Mouse (Mus musculus): ENCODE data around the gene Grm7.

The Grm7 gene

GRCm38 (mm10) chr6:111361681-111362080 is 716.3 kb downstream of the Grm7 start:
- in situ Hi-C loops (cut with MboI, MseI): no loop called here

- in situ Hi-C loops (cut with MboI, MseI): no loop called here
These were observed 722.7 kb downstream of the Grm7 start for GRCm38 (mm10) chr6:111368111-111368510.

GRCm38 (mm10) chr6:111368551-111368950 is 723.2 kb downstream of the Grm7 start:
- in situ Hi-C loops (cut with MboI, MseI): no loop called here

GRCm38 (mm10) chr6:111369013-111369412 is 723.6 kb downstream of the Grm7 start:
- in situ Hi-C loops (cut with MboI, MseI): no loop called here

- in situ Hi-C loops (cut with MboI, MseI): no loop called here
These were observed 726.4 kb downstream of the Grm7 start for GRCm38 (mm10) chr6:111371581-111372349.

GRCm38 (mm10) chr6:111372626-111373380 is 727.4 kb downstream of the Grm7 start:
- in situ Hi-C loops (cut with MboI, MseI): no loop called here

- in situ Hi-C loops (cut with MboI, MseI): no loop called here
These were observed 735.3 kb downstream of the Grm7 start for GRCm38 (mm10) chr6:111380710-111381109.

- in situ Hi-C loops (cut with MboI, MseI): no loop called here
These were observed 763.4 kb downstream of the Grm7 start for GRCm38 (mm10) chr6:111408750-111409149.

- in situ Hi-C loops (cut with MboI, MseI): no loop called here
These were observed 779.4 kb downstream of the Grm7 start for GRCm38 (mm10) chr6:111424737-111425136.

- in situ Hi-C loops (cut with MboI, MseI): no loop called here
These were observed 800.8 kb downstream of the Grm7 start for GRCm38 (mm10) chr6:111446228-111446627.

- in situ Hi-C loops (cut with MboI, MseI): no loop called here
These were observed 802.5 kb downstream of the Grm7 start for GRCm38 (mm10) chr6:111447851-111448250.

- in situ Hi-C loops (cut with MboI, MseI): no loop called here
These were observed 803.8 kb downstream of the Grm7 start for GRCm38 (mm10) chr6:111449054-111449783.

GRCm38 (mm10) chr6:111481866-111482265 is 836.5 kb downstream of the Grm7 start:
- in situ Hi-C loops (cut with MboI, MseI): no loop called here

GRCm38 (mm10) chr6:111486081-111486480 is 840.7 kb downstream of the Grm7 start:
- in situ Hi-C loops (cut with MboI, MseI): no loop called here

GRCm38 (mm10) chr6:111487556-111487955 is 842.2 kb downstream of the Grm7 start:
- in situ Hi-C loops (cut with MboI, MseI): no loop called here

GRCm38 (mm10) chr6:111492166-111492565 is 846.8 kb downstream of the Grm7 start:
- in situ Hi-C loops (cut with MboI, MseI): no loop called here

GRCm38 (mm10) chr6:111499542-111499941 is 854.2 kb downstream of the Grm7 start:
- in situ Hi-C loops (cut with MboI, MseI): no loop called here

- in situ Hi-C loops (cut with MboI, MseI): no loop called here
These were observed 865.5 kb downstream of the Grm7 start for GRCm38 (mm10) chr6:111510768-111511459.

GRCm38 (mm10) chr6:111512359-111512758 is 867.0 kb downstream of the Grm7 start:
- in situ Hi-C loops (cut with MboI, MseI): no loop called here

GRCm38 (mm10) chr6:111521229-111521628 is 875.8 kb downstream of the Grm7 start:
- in situ Hi-C loops (cut with MboI, MseI): no loop called here

GRCm38 (mm10) chr6:111522122-111522521 is 876.7 kb downstream of the Grm7 start:
- in situ Hi-C loops (cut with MboI, MseI): no loop called here

GRCm38 (mm10) chr6:111529985-111530384 is 884.6 kb downstream of the Grm7 start:
- in situ Hi-C loops (cut with MboI, MseI): no loop called here
